Mouse (Mus musculus): ENCODE measurements around the gene Mthfd1.

- TF ChIP-seq CTCF (IDR thresholded peaks at IDR 0.05; ENCODE audit: low read depth, low read length) (no peak), EP300 (IDR thresholded peaks at IDR 0.05; ENCODE audit: insufficient read depth, low read depth, low read length) (no peak), POLR2A (IDR thresholded peaks at IDR 0.05; ENCODE audit: insufficient read depth, low read length) (no peak)
These were observed 113.2 kb downstream of the Mthfd1 start for GRCm38 (mm10) chr12:76368201-76368789.

Data from ES-Bruce4 (cell line).